Mouse (Mus musculus): ENCODE data around the gene F2r. TPM values are rescaled to one million over a fixed set of nuclear protein-coding genes. Genes with fewer than 3 reads are reported as not detected.

Gene F2r
- 62.5 and 65.0 TPM in 2 replicates for polyA plus RNA-seq (2015; fragmentation: Nextera tagmentation; extraction: Ambion mirVana)

- peak within 1 kb of the TSS; percentile 81 for H3K27ac ChIP-seq (ENCODE audit: low read length)
- peak within 1 kb of the TSS; percentile 92 for H3K4me3 ChIP-seq (replicated peaks; ENCODE audit: low read length)
- no peaks in the 10 kb centered on the region for H3K36me3 ChIP-seq (ENCODE audit: control insufficient read depth, insufficient read depth, low read length)
- peak within 1 kb of the TSS; percentile 88 for H3K4me2 ChIP-seq (ENCODE audit: low read depth, low read length)
- ATAC-seq (ENCODE audit: insufficient read depth, low FRiP score): peak; percentile 94
- peaks cover 10% of the 10 kb centered on the region; the same call in 1 of the 2 replicates for H3K4me1 ChIP-seq (ENCODE audit: control insufficient read depth, insufficient read depth, low read length)
- H3K9me3 ChIP-seq (replicated peaks; ENCODE audit: control insufficient read depth, low read length): no peaks in the 10 kb centered on the region
- WGBS: 1% methylated on average over 41 of the region's 42 CpGs
- H3K27me3 ChIP-seq (ENCODE audit: control insufficient read depth, insufficient read depth, low read length): no peaks in the 10 kb centered on the region
- peak within 1 kb of the TSS; percentile 93 for H3K9ac ChIP-seq (ENCODE audit: low read length)
Observed at GRCm38 (mm10) chr13:95618309-95618712, at the start of gene F2r. Gene F2r, minus strand, starts transcription at chr13:95618487.

DNA sequence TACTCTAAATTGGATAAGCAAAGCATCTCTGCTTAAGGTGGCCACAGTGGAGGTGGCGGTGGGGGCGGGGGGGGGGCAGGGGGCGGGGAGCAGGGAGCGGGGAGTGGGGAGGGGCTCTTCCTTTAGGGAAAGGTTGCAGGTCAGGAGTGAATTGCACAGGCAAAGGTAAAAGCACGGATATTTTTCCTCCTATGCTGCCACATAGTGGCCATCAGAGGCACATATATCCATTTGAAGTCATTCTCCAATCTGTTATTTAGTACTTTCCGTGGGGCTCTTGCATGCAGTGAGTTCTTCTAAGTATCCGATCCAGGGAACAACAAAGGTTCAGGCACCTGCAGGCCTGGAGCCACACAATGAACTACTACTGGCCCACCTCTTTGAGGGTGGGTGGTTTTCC is 49.0 kb upstream of the F2r start:
- H3K27me3 ChIP-seq (ENCODE audit: control insufficient read depth, insufficient read depth, low read length): no peaks in the 10 kb centered on the region
- no peak overlapping the region for H3K27ac ChIP-seq (ENCODE audit: low read length)
- peaks cover 10% of the 10 kb centered on the region; the same call in 1 of the 2 replicates for H3K36me3 ChIP-seq (ENCODE audit: control insufficient read depth, insufficient read depth, low read length)
- no peak overlapping the region for H3K4me3 ChIP-seq (replicated peaks; ENCODE audit: low read length)
- 20% methylated on average over 7 of the region's 7 CpGs for WGBS
- no peaks in the 10 kb centered on the region for H3K9me3 ChIP-seq (replicated peaks; ENCODE audit: control insufficient read depth, low read length)
- no peak overlapping the region for H3K4me2 ChIP-seq (ENCODE audit: low read depth, low read length)
- no peaks in the 10 kb centered on the region for H3K4me1 ChIP-seq (ENCODE audit: control insufficient read depth, insufficient read depth, low read length)
- H3K9ac ChIP-seq (ENCODE audit: low read length): no peak overlapping the region
- 0 out of 2 replicates have a peak, but pooled peaks have one; percentile 33 for ATAC-seq (ENCODE audit: insufficient read depth, low FRiP score)

DNA sequence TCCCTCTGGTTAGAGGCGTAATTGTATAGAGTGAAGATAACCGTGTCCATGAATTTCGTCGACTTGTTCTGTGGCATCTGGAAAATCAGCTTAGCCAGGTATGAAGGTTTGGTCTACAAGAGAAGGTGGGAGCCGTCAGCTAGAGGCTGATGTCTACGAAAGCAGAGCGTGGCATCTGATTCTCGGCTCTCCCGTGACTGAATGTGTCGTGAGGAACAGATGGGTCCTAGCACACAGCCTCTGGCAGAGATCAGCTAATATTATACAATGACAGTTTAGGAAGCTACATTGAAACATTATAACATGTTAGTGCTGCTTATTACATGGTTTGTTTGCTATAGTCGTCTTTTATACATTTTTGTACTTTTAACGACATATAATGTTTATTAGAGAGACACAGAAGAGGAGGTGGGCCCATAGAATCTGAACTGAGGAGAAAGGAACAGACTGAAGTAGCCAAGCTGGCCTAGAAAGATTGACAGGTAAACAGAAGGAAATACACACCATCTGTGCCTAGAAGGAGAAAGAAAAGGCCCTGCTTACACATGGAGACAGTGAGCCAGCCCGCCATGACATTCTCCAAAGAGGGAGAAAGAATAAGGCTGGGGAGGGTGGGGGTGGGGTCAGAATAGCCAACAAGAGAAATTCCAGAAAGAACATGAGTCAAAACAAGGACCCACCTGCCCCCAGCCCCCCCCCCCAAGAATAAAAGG is 47.5 kb upstream of the F2r start:
- Histone ChIP-seq H3K4me2 (ENCODE audit: low read depth, low read length) (no peak overlapping the region), H3K27ac (ENCODE audit: low read length) (no peak overlapping the region), H3K9ac (ENCODE audit: low read length) (no peak overlapping the region), H3K27me3 (ENCODE audit: control insufficient read depth, insufficient read depth, low read length) (no peaks in the 10 kb centered on the region), H3K36me3 (ENCODE audit: control insufficient read depth, insufficient read depth, low read length) (peaks cover 10% of the 10 kb centered on the region; the same call in 1 of the 2 replicates), H3K9me3 (replicated peaks; ENCODE audit: control insufficient read depth, low read length) (no peaks in the 10 kb centered on the region), H3K4me1 (ENCODE audit: control insufficient read depth, insufficient read depth, low read length) (no peaks in the 10 kb centered on the region), H3K4me3 (replicated peaks; ENCODE audit: low read length) (no peak overlapping the region)
- 78% methylated on average over 13 of the region's 13 CpGs for WGBS
- no peak for ATAC-seq (ENCODE audit: insufficient read depth, low FRiP score)

- 93% methylated on average over 4 of the region's 4 CpGs for WGBS
- Histone ChIP-seq H3K36me3 (ENCODE audit: control insufficient read depth, insufficient read depth, low read length) (peaks cover 6% of the 10 kb centered on the region; the same call in 1 of the 2 replicates), H3K4me2 (ENCODE audit: low read depth, low read length) (no peak overlapping the region), H3K27me3 (ENCODE audit: control insufficient read depth, insufficient read depth, low read length) (no peaks in the 10 kb centered on the region), H3K4me1 (ENCODE audit: control insufficient read depth, insufficient read depth, low read length) (no peaks in the 10 kb centered on the region), H3K4me3 (replicated peaks; ENCODE audit: low read length) (no peak overlapping the region), H3K9ac (ENCODE audit: low read length) (no peak overlapping the region), H3K9me3 (replicated peaks; ENCODE audit: control insufficient read depth, low read length) (no peaks in the 10 kb centered on the region), H3K27ac (ENCODE audit: low read length) (no peak overlapping the region)
- ATAC-seq (ENCODE audit: insufficient read depth, low FRiP score): no peak
Observed at GRCm38 (mm10) chr13:95663834-95664233, 45.5 kb upstream of the F2r start.

- 0 out of 2 replicates have a peak, but pooled peaks cover 2% of the 10 kb centered on the region for H3K4me1 ChIP-seq (ENCODE audit: control insufficient read depth, insufficient read depth, low read length)
- H3K4me3 ChIP-seq (replicated peaks; ENCODE audit: low read length): no peak overlapping the region
- H3K9ac ChIP-seq (ENCODE audit: low read length): no peak overlapping the region
- no peaks in the 10 kb centered on the region for H3K9me3 ChIP-seq (replicated peaks; ENCODE audit: control insufficient read depth, low read length)
- H3K36me3 ChIP-seq (ENCODE audit: control insufficient read depth, insufficient read depth, low read length): peaks cover 6% of the 10 kb centered on the region; the same call in 1 of the 2 replicates
- no peak for ATAC-seq (ENCODE audit: insufficient read depth, low FRiP score)
- no peaks in the 10 kb centered on the region for H3K27me3 ChIP-seq (ENCODE audit: control insufficient read depth, insufficient read depth, low read length)
- H3K4me2 ChIP-seq (ENCODE audit: low read depth, low read length): no peak overlapping the region
- 74% methylated on average over 7 of the region's 7 CpGs for WGBS
- H3K27ac ChIP-seq (ENCODE audit: low read length): no peak overlapping the region
Observed at GRCm38 (mm10) chr13:95659432-95659831, 41.1 kb upstream of the F2r start.

DNA sequence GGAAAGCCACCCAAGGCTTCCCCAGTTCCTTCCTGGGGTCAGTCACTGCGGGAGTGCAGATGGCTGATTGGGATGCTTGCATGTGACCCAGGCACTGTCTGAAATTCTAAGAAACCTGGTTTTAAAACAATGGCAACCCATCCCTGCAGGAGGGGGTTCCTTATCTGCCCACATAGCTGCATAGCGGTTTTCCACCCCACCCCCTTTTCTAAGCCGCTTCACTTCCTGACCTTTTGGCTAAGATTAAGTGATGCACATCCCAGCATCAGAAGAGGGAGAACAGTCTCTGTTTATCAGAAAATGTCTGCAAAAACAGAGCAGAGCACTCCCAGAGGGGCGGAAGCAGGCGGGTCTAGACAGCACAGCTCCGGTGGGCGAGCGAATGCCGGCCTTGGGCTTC is 38.9 kb upstream of the F2r start:
- WGBS: 51% methylated on average over 9 of the region's 9 CpGs
- Histone ChIP-seq H3K27me3 (ENCODE audit: control insufficient read depth, insufficient read depth, low read length) (no peaks in the 10 kb centered on the region), H3K27ac (ENCODE audit: low read length) (no peak overlapping the region), H3K9ac (ENCODE audit: low read length) (no peak overlapping the region), H3K4me3 (replicated peaks; ENCODE audit: low read length) (no peak overlapping the region), H3K9me3 (replicated peaks; ENCODE audit: control insufficient read depth, low read length) (no peaks in the 10 kb centered on the region), H3K4me1 (ENCODE audit: control insufficient read depth, insufficient read depth, low read length) (0 out of 2 replicates have a peak, but pooled peaks cover 2% of the 10 kb centered on the region), H3K36me3 (ENCODE audit: control insufficient read depth, insufficient read depth, low read length) (no peaks in the 10 kb centered on the region), H3K4me2 (ENCODE audit: low read depth, low read length) (no peak overlapping the region)
- no peak for ATAC-seq (ENCODE audit: insufficient read depth, low FRiP score)

- Histone ChIP-seq H3K4me2 (ENCODE audit: low read depth, low read length) (no peak overlapping the region), H3K36me3 (ENCODE audit: control insufficient read depth, insufficient read depth, low read length) (no peaks in the 10 kb centered on the region), H3K27ac (ENCODE audit: low read length) (peak overlapping the region; percentile 55; the same call in 1 of the 2 replicates), H3K4me3 (replicated peaks; ENCODE audit: low read length) (no peak overlapping the region), H3K4me1 (ENCODE audit: control insufficient read depth, insufficient read depth, low read length) (0 out of 2 replicates have a peak, but pooled peaks cover 2% of the 10 kb centered on the region), H3K9me3 (replicated peaks; ENCODE audit: control insufficient read depth, low read length) (no peaks in the 10 kb centered on the region), H3K9ac (ENCODE audit: low read length) (no peak overlapping the region), H3K27me3 (ENCODE audit: control insufficient read depth, insufficient read depth, low read length) (no peaks in the 10 kb centered on the region)
- 33% methylated on average over 9 of the region's 9 CpGs for WGBS
- peak; percentile 64; the same call in 1 of the 2 replicates for ATAC-seq (ENCODE audit: insufficient read depth, low FRiP score)
Observed at GRCm38 (mm10) chr13:95655284-95655683, 37.0 kb upstream of the F2r start.

DNA sequence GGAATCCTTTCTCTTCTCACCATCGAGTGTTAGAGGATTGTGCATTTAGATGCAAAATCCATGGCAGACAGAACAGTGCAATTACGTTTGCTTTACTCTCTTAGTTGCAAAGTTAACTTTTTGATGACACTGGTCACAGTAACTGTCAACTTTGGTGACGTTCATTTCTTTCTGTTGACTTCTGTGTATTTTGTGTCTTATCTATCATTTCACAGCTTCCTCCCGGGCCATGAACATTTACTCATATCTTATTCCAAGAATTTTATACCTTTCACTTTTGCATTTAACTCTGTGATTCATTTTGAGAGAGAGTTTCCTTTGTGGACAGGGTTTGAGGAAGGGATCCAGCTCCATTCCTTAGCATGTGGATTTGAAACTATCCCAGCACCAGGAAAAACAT is 35.4 kb upstream of the F2r start:
- ATAC-seq (ENCODE audit: insufficient read depth, low FRiP score): no peak
- Histone ChIP-seq H3K9ac (ENCODE audit: low read length) (no peak overlapping the region), H3K36me3 (ENCODE audit: control insufficient read depth, insufficient read depth, low read length) (no peaks in the 10 kb centered on the region), H3K27ac (ENCODE audit: low read length) (no peak overlapping the region), H3K4me3 (replicated peaks; ENCODE audit: low read length) (no peak overlapping the region), H3K9me3 (replicated peaks; ENCODE audit: control insufficient read depth, low read length) (no peaks in the 10 kb centered on the region), H3K4me1 (ENCODE audit: control insufficient read depth, insufficient read depth, low read length) (0 out of 2 replicates have a peak, but pooled peaks cover 2% of the 10 kb centered on the region), H3K4me2 (ENCODE audit: low read depth, low read length) (no peak overlapping the region), H3K27me3 (ENCODE audit: control insufficient read depth, insufficient read depth, low read length) (no peaks in the 10 kb centered on the region)
- 68% methylated on average over 4 of the region's 4 CpGs for WGBS

GRCm38 (mm10) chr13:95651870-95652668 is 33.8 kb upstream of the F2r start:
- H3K4me1 ChIP-seq (ENCODE audit: control insufficient read depth, insufficient read depth, low read length): 0 out of 2 replicates have a peak, but pooled peaks cover 2% of the 10 kb centered on the region
- H3K27me3 ChIP-seq (ENCODE audit: control insufficient read depth, insufficient read depth, low read length): no peaks in the 10 kb centered on the region
- no peaks in the 10 kb centered on the region for H3K9me3 ChIP-seq (replicated peaks; ENCODE audit: control insufficient read depth, low read length)
- no peak overlapping the region for H3K4me3 ChIP-seq (replicated peaks; ENCODE audit: low read length)
- ATAC-seq (ENCODE audit: insufficient read depth, low FRiP score): no peak
- WGBS: 70% methylated on average over 7 of the region's 7 CpGs
- no peak overlapping the region for H3K4me2 ChIP-seq (ENCODE audit: low read depth, low read length)
- H3K36me3 ChIP-seq (ENCODE audit: control insufficient read depth, insufficient read depth, low read length): no peaks in the 10 kb centered on the region
- H3K27ac ChIP-seq (ENCODE audit: low read length): no peak overlapping the region
- H3K9ac ChIP-seq (ENCODE audit: low read length): no peak overlapping the region
